Mouse (Mus musculus) thymus, adult 2 months (tissue): ENCODE data around the gene Ddah1.

Experiments
- CTCF ChIP-seq: fragments of 200-500 bp; IDR thresholded peaks from 2 replicates; pipeline ENCODE4 v1.5.1; 2012; ENCODE audit warnings: mild to moderate bottlenecking, control low read depth, low read length, moderate library complexity, borderline replicate concordance; ENCODE audit not compliant: control insufficient read depth, poor library complexity, insufficient read depth; ENCODE audit errors: extremely low read depth
- POLR2A ChIP-seq: fragments of 200-500 bp; IDR thresholded peaks from 2 replicates; pipeline ENCODE4 v1.6.1; 2012; ENCODE audit warnings: mild to moderate bottlenecking, low read length, control low read depth, moderate library complexity; ENCODE audit not compliant: control insufficient read depth, poor library complexity, insufficient read depth; ENCODE audit errors: extremely low read depth

DNA sequence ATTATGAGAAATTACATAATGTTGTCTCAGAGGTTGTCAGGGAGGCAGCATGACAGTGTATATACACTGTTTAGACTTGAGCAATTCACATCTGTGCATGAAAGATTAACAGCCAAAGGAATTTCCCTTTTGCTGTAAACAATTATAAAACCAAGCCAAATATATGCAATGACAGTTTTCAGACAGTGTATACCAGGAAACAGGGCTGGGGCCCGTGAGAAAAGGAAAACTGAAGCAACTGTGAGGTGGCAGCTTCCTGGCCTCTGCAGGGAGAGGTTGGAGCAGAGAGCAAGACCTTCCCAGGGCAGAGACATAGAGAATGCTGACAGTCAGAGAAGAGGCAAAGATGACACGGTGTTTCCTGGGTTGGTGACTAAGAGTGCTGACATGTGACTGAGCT, 62.0 kb downstream of the Ddah1 start:
- TF ChIP-seq POLR2A (no peak), CTCF (no peak)
